Mouse (Mus musculus) thymus, postnatal 10 days (tissue): ENCODE results near the gene Syt16.

Experiments used
- DNase-seq, 2 experiments: peaks; one replicate each; pipeline ENCODE4 v3.0.0; 2021; ENCODE audit warnings: low spot score in 2 of 2

The Syt16 gene

GRCm38 (mm10) chr12:74315221-74315620 is 317.8 kb downstream of the Syt16 start:
- DNase-seq = no peak

GRCm38 (mm10) chr12:74316344-74316973 is 319.0 kb downstream of the Syt16 start, which contains the start of gene Gm11042:
Gene Gm11042 (minus strand): TSS chr12:74316394.
- no peak for DNase-seq

- peak; percentile 23 to 47 for DNase-seq
Measured at GRCm38 (mm10) chr12:74316989-74317759, 319.7 kb downstream of the Syt16 start.

- DNase-seq = peak; percentile 14 to 65
Measured at GRCm38 (mm10) chr12:74320318-74320717, 322.9 kb downstream of the Syt16 start.

- no peak for DNase-seq
Measured at GRCm38 (mm10) chr12:74321981-74322380, 324.5 kb downstream of the Syt16 start.
